Mouse (Mus musculus) midbrain, embryonic 11.5 days (tissue): ENCODE measurements around the gene Sinhcaf. TPM values are rescaled to one million over a fixed set of nuclear protein-coding genes. Genes with fewer than 3 reads are reported as not detected.
"Not testable (repeated sequence)": the region's sequence is repeated elsewhere in the genome, so short reads cannot be mapped to it uniquely, and the experiment has no call there.

ENCODE experiments used
- ATAC-seq: fragments of 200-750 bp; cut with Nextera tagmentation; 2 replicates; pipeline ENCODE4 v1.8.0; 2017; ENCODE audit warnings: moderate TSS enrichment, moderate library complexity; ENCODE audit not compliant: low FRiP score
- DNase-seq: peaks from one replicate; pipeline ENCODE4 v3.0.0; 2015; ENCODE audit warnings: low spot score; ENCODE audit errors: missing footprints
- H3K27ac ChIP-seq: fragments of 300-500 bp; sonication (generic); 2 replicates; pipeline ENCODE4 v1.5.1; 2014; ENCODE audit warnings: low read depth, low read length
- H3K27me3 ChIP-seq: fragments of 300-500 bp; sonication (generic); 2 replicates; pipeline ENCODE4 v1.6.1; 2014; ENCODE audit warnings: mild to moderate bottlenecking, low read length, moderate library complexity, mixed read lengths; ENCODE audit not compliant: control insufficient read depth, insufficient read depth
- H3K36me3 ChIP-seq: fragments of 300-500 bp; sonication (generic); 2 replicates; pipeline ENCODE4 v1.6.1; 2014; ENCODE audit warnings: mild to moderate bottlenecking, low read length, moderate library complexity, mixed read lengths; ENCODE audit not compliant: control insufficient read depth, insufficient read depth
- H3K4me1 ChIP-seq: fragments of 300-500 bp; sonication (generic); 2 replicates; pipeline ENCODE4 v1.6.1; 2014; ENCODE audit warnings: low read length; ENCODE audit not compliant: control insufficient read depth, insufficient read depth
- H3K4me2 ChIP-seq: fragments of 300-500 bp; sonication (generic); 2 replicates; pipeline ENCODE4 v1.6.1; 2014; ENCODE audit warnings: mild to moderate bottlenecking, moderate library complexity
- H3K4me3 ChIP-seq: fragments of 300-500 bp; sonication (generic); 2 replicates; pipeline ENCODE4 v1.5.1; 2014; ENCODE audit warnings: low read depth, low read length
- H3K9ac ChIP-seq: fragments of 300-500 bp; sonication (generic); 2 replicates; pipeline ENCODE4 v1.6.1; 2014; ENCODE audit warnings: low read length
- H3K9me3 ChIP-seq: fragments of 300-500 bp; sonication (generic); 2 replicates; pipeline ENCODE4 v1.6.1; 2016; ENCODE audit warnings: low read length; ENCODE audit not compliant: control insufficient read depth
- WGBS: fragments of 180-500 bp; shearing (Covaris S2); extraction: QIAGEN DNeasy Blood & Tissue Kit; methylation state at CpG from one replicate; pipeline ENCODE4 v1.1.7; 2014; 5-methylcytosine and 5-hydroxymethylcytosine counted together
- polyA plus RNA-seq: library from polyadenylated mRNA; unstranded; fragments of >200 nt; fragmentation: Nextera tagmentation; extraction: Ambion mirVana; gene quantifications from 2 replicates; pipeline ENCODE4 v1.2.1, GENCODE M21; 2014

Gene Sinhcaf
- polyA plus RNA-seq, 1 experiment from 2014 or later: 313 TPM

GRCm38 (mm10) chr6:148940383-148940782 lies 5.9 kb downstream of the Sinhcaf start:
- not testable (repeated sequence) for H3K36me3 ChIP-seq, H3K9me3 ChIP-seq, H3K4me2 ChIP-seq, H3K27ac ChIP-seq, H3K9ac ChIP-seq, DNase-seq, H3K4me3 ChIP-seq, ATAC-seq, H3K27me3 ChIP-seq
- WGBS: 96% methylated on average over 2 of the region's 3 CpGs
- H3K4me1 ChIP-seq: peaks cover 16% of the 10 kb centered on the region

- H3K4me1 ChIP-seq: peaks cover 11% of the 10 kb centered on the region
- H3K4me2 ChIP-seq: no peak overlapping the region
- ATAC-seq (no peak), DNase-seq (no peak)
- no peak overlapping the region for H3K4me3 ChIP-seq
- H3K36me3 ChIP-seq: no peaks in the 10 kb centered on the region; the same call in 1 of the 2 replicates
- H3K9me3 ChIP-seq: no peaks in the 10 kb centered on the region
- H3K9ac ChIP-seq: no peak overlapping the region
- no peaks in the 10 kb centered on the region for H3K27me3 ChIP-seq
- WGBS: 38% methylated on average over 1 of the region's 1 CpGs
- H3K27ac ChIP-seq: no peak overlapping the region
Observed at GRCm38 (mm10) chr6:148937693-148938092, 8.6 kb downstream of the Sinhcaf start.

- Histone ChIP-seq H3K9ac (no peak overlapping the region), H3K4me3 (no peak overlapping the region), H3K36me3 (peaks cover 14% of the 10 kb centered on the region), H3K4me1 (no peaks in the 10 kb centered on the region; the same call in 1 of the 2 replicates), H3K4me2 (no peak overlapping the region), H3K9me3 (no peaks in the 10 kb centered on the region), H3K27ac (no peak overlapping the region), H3K27me3 (no peaks in the 10 kb centered on the region)
- ATAC-seq (no peak), DNase-seq (no peak)
- 79% methylated on average over 3 of the region's 3 CpGs for WGBS
Observed at GRCm38 (mm10) chr6:148934961-148935590, 11.2 kb downstream of the Sinhcaf start.

DNA sequence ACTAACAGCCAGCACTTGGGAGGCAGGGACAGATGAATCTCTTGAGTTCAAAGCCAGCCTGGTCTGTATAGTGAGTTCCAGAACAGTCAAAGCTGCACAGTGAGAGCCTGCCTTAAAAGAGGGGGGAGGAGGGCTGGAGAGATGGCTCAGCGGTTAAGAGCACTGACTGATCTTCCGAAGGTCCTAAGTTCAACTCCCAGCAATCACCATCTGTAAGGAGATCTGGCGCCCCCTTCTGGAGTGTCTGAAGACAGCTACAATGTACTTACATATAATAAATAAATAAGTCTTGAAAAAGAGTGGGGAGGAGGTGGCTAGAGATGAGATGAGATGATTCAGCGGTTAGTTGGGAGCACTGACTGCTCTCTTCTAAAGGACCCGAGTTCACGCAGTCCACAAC lies 15.0 kb downstream of the Sinhcaf start:
- no peak overlapping the region for H3K4me2 ChIP-seq
- H3K9me3 ChIP-seq: no peaks in the 10 kb centered on the region
- peaks cover 28% of the 10 kb centered on the region for H3K36me3 ChIP-seq
- H3K9ac ChIP-seq: no peak overlapping the region
- ATAC-seq (peak; percentile 34; the same call in 1 of the 2 replicates), DNase-seq (no peak)
- no peaks in the 10 kb centered on the region for H3K4me1 ChIP-seq
- WGBS: 88% methylated on average over 6 of the region's 6 CpGs
- no peaks in the 10 kb centered on the region for H3K27me3 ChIP-seq
- H3K4me3 ChIP-seq: no peak overlapping the region
- H3K27ac ChIP-seq: no peak overlapping the region

DNA sequence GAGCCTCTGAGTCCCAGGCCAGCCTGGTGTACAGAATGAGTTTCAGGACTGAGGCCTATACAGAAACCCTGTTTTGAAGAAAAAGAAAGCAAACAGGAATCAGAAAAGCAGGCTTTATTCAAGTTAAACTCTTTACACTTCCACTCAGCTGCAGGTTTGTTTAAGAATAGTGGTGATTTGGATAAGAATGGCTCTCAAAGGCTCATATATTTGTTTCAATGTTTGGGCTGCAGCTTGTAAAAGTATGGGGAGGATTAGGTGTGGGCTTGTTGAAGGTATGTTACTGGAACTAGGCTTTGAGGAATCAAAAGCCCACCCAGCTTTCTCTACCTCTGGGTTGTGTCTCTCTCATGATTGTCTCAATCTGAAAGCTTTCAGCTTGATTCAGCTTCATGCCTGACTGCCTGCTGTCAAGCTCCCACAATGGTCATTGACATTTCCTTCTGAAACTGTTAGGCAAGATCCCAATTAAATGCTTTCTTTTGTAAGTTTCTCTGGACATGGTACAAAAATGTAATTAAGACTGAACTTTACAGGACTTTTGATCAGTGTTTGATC lies 27.3 kb downstream of the Sinhcaf start:
- Histone ChIP-seq H3K27me3 (no peaks in the 10 kb centered on the region), H3K9me3 (no peaks in the 10 kb centered on the region), H3K36me3 (peaks cover 7% of the 10 kb centered on the region; the same call in 1 of the 2 replicates), H3K4me2 (no peak overlapping the region), H3K9ac (no peak overlapping the region), H3K4me1 (no peaks in the 10 kb centered on the region), H3K27ac (no peak overlapping the region), H3K4me3 (no peak overlapping the region)
- DNase-seq (no peak), ATAC-seq (no peak)

DNA sequence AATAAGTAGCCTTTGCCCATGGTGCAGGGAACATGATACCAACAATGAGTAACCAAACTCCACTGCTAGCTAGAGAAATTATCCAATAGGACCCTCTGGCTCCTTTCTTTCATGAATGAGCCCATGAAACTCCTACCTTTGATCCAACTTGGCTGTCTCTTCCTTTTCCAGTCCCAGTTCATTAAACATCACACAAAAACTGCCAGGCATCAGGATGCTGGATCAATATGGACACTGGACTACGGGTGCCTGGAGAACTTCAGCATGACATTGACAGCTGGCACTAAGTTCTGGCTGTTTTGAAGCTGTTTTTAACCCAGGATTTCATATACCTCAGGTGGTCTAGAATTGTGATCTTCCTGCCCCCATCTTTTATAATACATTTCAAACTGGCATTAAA lies 28.6 kb downstream of the Sinhcaf start:
- H3K9ac ChIP-seq: no peak overlapping the region
- DNase-seq: no peak
- no peak for ATAC-seq
- H3K27me3 ChIP-seq: no peaks in the 10 kb centered on the region
- no peak overlapping the region for H3K4me2 ChIP-seq
- no peak overlapping the region for H3K27ac ChIP-seq
- peaks cover 7% of the 10 kb centered on the region; the same call in 1 of the 2 replicates for H3K36me3 ChIP-seq
- no peaks in the 10 kb centered on the region for H3K9me3 ChIP-seq
- H3K4me3 ChIP-seq: no peak overlapping the region
- WGBS: 86% methylated on average over 1 of the region's 1 CpGs
- no peaks in the 10 kb centered on the region for H3K4me1 ChIP-seq

GRCm38 (mm10) chr6:148916817-148917216 lies 29.4 kb downstream of the Sinhcaf start:
- H3K9me3 ChIP-seq: no peaks in the 10 kb centered on the region
- no peak overlapping the region for H3K9ac ChIP-seq
- DNase-seq (no peak), ATAC-seq (no peak)
- no peaks in the 10 kb centered on the region for H3K4me1 ChIP-seq
- H3K4me3 ChIP-seq: no peak overlapping the region
- H3K27ac ChIP-seq: no peak overlapping the region
- H3K27me3 ChIP-seq: no peaks in the 10 kb centered on the region
- WGBS: 33% methylated on average over 3 of the region's 3 CpGs
- H3K4me2 ChIP-seq: no peak overlapping the region
- peaks cover 7% of the 10 kb centered on the region; the same call in 1 of the 2 replicates for H3K36me3 ChIP-seq

GRCm38 (mm10) chr6:148913938-148914337 lies 32.3 kb downstream of the Sinhcaf start:
- H3K4me2 ChIP-seq: no peak overlapping the region
- no peaks in the 10 kb centered on the region for H3K9me3 ChIP-seq
- H3K27me3 ChIP-seq: no peaks in the 10 kb centered on the region
- H3K9ac ChIP-seq: no peak overlapping the region
- no peaks in the 10 kb centered on the region for H3K4me1 ChIP-seq
- no peak overlapping the region for H3K4me3 ChIP-seq
- WGBS: 15% methylated on average over 2 of the region's 2 CpGs
- ATAC-seq (peak; percentile 40; the same call in 1 of the 2 replicates), DNase-seq (peak; percentile 90)
- H3K27ac ChIP-seq: no peak overlapping the region
- H3K36me3 ChIP-seq: no peaks in the 10 kb centered on the region

GRCm38 (mm10) chr6:148911906-148912305 lies 34.4 kb downstream of the Sinhcaf start:
- not testable (repeated sequence) for ATAC-seq, DNase-seq, H3K4me2 ChIP-seq, H3K4me1 ChIP-seq, H3K27ac ChIP-seq, H3K9me3 ChIP-seq, H3K27me3 ChIP-seq, H3K36me3 ChIP-seq, H3K4me3 ChIP-seq, H3K9ac ChIP-seq
- 73% methylated on average over 5 of the region's 8 CpGs for WGBS
